Mouse (Mus musculus) stomach, embryonic 15.5 days (tissue): Measurements from ENCODE around the gene Thpo. TPM values are rescaled to one million over a fixed set of nuclear protein-coding genes. Genes with fewer than 3 reads are reported as not detected.

Source experiments
- ATAC-seq: fragments of 200-750 bp; cut with Nextera tagmentation; 2 replicates; pipeline ENCODE4 v1.8.0; 2017; ENCODE audit warnings: low read depth, moderate number of reproducible peaks, moderate TSS enrichment; ENCODE audit not compliant: insufficient read depth, low FRiP score
- H3K27ac ChIP-seq: fragments of 300-500 bp; sonication (generic); 2 replicates; pipeline ENCODE4 v1.5.1; 2015; ENCODE audit warnings: mild to moderate bottlenecking, inconsistent platforms
- H3K27me3 ChIP-seq: fragments of 300-500 bp; sonication (generic); replicated peaks from 2 replicates; pipeline ENCODE4 v1.6.1; 2015; ENCODE audit warnings: inconsistent platforms
- H3K36me3 ChIP-seq: fragments of 300-500 bp; sonication (generic); 2 replicates; pipeline ENCODE4 v1.6.1; 2015; ENCODE audit warnings: inconsistent platforms
- H3K4me1 ChIP-seq: fragments of 300-500 bp; sonication (generic); 2 replicates; pipeline ENCODE4 v1.6.1; 2015; ENCODE audit warnings: inconsistent platforms
- H3K4me2 ChIP-seq: fragments of 300-500 bp; sonication (generic); 2 replicates; pipeline ENCODE4 v1.6.1; 2015; ENCODE audit warnings: mild to moderate bottlenecking, inconsistent platforms
- H3K4me3 ChIP-seq: fragments of 300-500 bp; sonication (generic); replicated peaks from 2 replicates; pipeline ENCODE4 v1.5.1; 2015; ENCODE audit warnings: inconsistent platforms
- H3K9ac ChIP-seq: fragments of 300-500 bp; sonication (generic); 2 replicates; pipeline ENCODE4 v1.6.1; 2015; ENCODE audit warnings: inconsistent platforms
- H3K9me3 ChIP-seq: fragments of 300-500 bp; sonication (generic); 2 replicates; pipeline ENCODE4 v1.6.1; 2016; ENCODE audit warnings: inconsistent platforms
- WGBS: fragments of 180-500 bp; shearing (Covaris S2); methylation state at CpG from one replicate; pipeline ENCODE4 v1.1.7; 2015; 5-methylcytosine and 5-hydroxymethylcytosine counted together
- polyA plus RNA-seq: library from polyadenylated mRNA; unstranded; fragments of >200 nt; fragmentation: Nextera tagmentation; extraction: Ambion mirVana; gene quantifications from 2 replicates; pipeline ENCODE4 v1.2.1, GENCODE M21; 2015

Gene Thpo
- polyA plus RNA-seq, 1 experiment from 2014 or later, result 1.0 TPM

DNA sequence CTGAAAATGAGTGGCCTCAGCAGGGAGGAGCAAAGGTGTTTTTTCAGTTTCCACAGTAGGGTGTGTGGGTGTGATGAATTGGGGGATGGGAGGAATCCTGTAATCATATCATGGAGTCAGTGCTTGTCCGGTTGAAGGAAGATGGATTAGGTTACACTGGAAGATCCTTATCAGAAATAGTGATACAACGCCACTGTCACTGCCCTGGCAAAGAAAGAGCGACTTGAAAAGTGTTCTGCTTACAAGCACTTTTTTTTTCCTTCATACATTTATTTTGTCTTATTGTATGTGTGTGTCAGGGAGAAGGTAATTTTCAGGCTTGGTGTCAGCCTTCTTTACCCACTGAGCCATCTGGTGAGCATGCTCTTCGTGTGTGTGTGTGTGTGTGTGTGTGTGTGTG lies 11.6 kb downstream of the Thpo start:
- Histone ChIP-seq H3K27me3 (no peaks in the 10 kb centered on the region), H3K9ac (no peak overlapping the region), H3K4me3 (no peak overlapping the region), H3K4me2 (no peak overlapping the region), H3K36me3 (peaks cover 14% of the 10 kb centered on the region; the same call in 1 of the 2 replicates), H3K9me3 (no peaks in the 10 kb centered on the region), H3K27ac (no peak overlapping the region), H3K4me1 (0 out of 2 replicates have a peak, but pooled peaks cover 5% of the 10 kb centered on the region)
- no peak for ATAC-seq
- WGBS, result 57% methylated on average over 4 of the region's 4 CpGs

DNA sequence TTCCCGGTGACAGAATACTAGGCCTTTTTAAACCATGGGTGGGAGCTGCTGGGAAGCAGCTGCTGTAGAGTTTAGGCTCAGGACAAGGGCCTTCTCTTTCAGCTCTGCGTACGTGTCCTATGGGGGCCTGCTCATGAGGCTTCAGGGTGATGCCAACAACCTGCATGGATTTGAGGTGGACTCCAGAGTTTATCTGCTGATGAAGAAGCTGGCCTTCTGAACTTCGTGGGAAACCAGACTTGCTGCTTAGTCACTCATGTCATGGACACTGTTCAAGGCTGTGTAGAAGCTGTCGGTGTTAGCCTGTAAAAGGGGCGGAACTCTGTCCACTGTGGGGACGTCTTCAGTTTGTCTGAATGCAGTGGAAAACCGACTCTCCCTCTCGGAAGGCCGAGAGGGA lies 12.5 kb downstream of the Thpo start:
- no peak for ATAC-seq

DNA sequence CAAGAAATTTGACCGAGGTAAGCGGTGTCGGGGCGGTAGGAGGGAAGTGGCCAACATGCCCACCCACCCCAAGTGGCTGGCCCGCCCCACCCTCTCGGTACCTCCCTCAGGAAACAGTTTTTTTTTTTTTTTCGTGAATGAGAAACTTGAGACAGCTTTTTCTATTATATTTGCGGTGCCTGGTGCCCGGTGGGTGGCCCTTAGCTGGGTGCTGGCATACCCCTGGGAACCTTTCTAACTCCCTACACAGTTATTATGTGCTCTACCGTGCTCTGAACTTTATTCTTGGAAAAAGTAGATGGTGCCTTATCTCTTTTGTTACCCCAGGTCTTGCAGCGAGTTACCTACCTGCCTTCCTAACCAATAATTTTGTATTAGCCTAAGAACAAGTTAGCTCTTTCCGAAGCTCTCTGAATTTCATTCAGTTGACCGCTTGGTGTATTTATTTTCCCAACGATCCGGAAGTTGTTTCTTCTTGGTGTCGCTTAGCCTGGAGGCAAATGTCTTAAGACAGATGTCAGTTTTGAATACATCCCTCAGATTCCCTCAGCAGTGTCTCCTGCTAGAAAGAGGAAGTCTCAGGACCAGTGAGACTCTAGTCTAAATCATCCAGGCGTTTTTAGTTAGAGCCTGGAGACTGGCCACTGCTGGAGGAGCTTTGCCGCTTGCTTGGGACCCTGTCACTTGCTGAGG lies 16.2 kb downstream of the Thpo start:
- peak overlapping the region; percentile 99 for H3K27ac ChIP-seq
- 3% methylated on average over 18 of the region's 18 CpGs for WGBS
- H3K9me3 ChIP-seq, result no peaks in the 10 kb centered on the region
- H3K27me3 ChIP-seq, result no peaks in the 10 kb centered on the region
- peak overlapping the region; percentile 66 for H3K9ac ChIP-seq
- H3K4me3 ChIP-seq, result peak overlapping the region; percentile 74
- peaks cover 14% of the 10 kb centered on the region; the same call in 1 of the 2 replicates for H3K36me3 ChIP-seq
- peaks cover 32% of the 10 kb centered on the region for H3K4me1 ChIP-seq
- peak; percentile 8; the same call in 1 of the 2 replicates for ATAC-seq
- peak overlapping the region; percentile 88 for H3K4me2 ChIP-seq

More for the DNA sequence above, 12.5 kb downstream of the Thpo start:
- Histone ChIP-seq H3K36me3 (peaks cover 14% of the 10 kb centered on the region; the same call in 1 of the 2 replicates), H3K4me1 (0 out of 2 replicates have a peak, but pooled peaks cover 5% of the 10 kb centered on the region), H3K27me3 (no peaks in the 10 kb centered on the region), H3K9ac (no peak overlapping the region), H3K4me3 (no peak overlapping the region), H3K4me2 (no peak overlapping the region), H3K27ac (no peak overlapping the region), H3K9me3 (no peaks in the 10 kb centered on the region)
- WGBS, result 80% methylated on average over 10 of the region's 10 CpGs

DNA sequence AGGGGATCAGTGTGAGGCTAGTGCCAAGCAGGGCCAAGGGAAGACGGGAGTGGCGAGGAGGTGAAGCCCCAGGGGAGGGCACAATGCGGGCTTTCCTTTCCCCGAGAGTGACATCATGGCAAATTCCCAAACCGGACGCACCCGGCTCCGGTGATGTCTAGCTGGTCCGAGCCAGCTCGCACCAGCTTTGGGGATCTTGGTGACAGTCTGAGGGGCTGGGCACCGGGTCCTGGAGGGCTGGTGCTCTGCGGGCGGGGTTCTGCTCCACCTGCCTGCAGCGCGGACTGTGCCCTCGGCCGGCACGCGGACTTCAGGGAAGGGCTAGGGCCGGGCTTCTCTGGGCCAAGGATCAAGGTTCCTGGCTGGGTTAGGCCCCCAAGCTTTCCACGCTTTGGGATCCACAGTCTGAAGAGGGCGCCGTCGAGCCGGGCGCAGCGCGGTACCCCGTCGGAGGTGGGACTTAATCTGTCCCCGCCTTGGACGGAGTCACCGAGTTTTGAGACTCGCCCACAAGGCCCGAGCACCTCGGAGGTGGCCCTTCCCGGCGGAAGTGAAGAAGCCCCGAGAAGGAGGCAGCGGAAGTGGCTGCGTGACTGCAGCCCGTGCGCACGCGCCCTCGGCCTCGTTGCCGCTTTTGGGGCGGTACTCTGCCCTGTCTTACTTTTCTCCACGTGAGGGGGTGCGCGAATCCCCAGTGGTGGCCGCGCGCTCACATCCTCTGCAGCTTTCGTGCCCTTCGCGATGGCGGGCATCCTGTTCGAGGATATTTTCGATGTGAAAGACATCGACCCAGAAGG lies 16.9 kb downstream of the Thpo start, which contains the start of the genes Polr2h and Clcn2:
Gene Polr2h, plus strand, starts transcription at position 485 of the 797 bp plus-strand sequence.
Gene Clcn2, minus strand, starts transcription at position 566 of the 797 bp plus-strand sequence.
- H3K36me3 ChIP-seq, result peaks cover 12% of the 10 kb centered on the region; the same call in 1 of the 2 replicates
- peaks cover 32% of the 10 kb centered on the region for H3K4me1 ChIP-seq
- H3K4me3 ChIP-seq, result peak within 1 kb of the TSS; percentile 74
- under 1% methylated on average over 62 of the region's 62 CpGs for WGBS
- peak within 1 kb of the TSS; percentile 99 for H3K27ac ChIP-seq
- no peaks in the 10 kb centered on the region for H3K9me3 ChIP-seq
- H3K9ac ChIP-seq, result peak within 1 kb of the TSS; percentile 66
- peak within 1 kb of the TSS; percentile 88 for H3K4me2 ChIP-seq
- ATAC-seq, result peak; percentile 86
- H3K27me3 ChIP-seq, result no peaks in the 10 kb centered on the region

GRCm38 (mm10) chr16:20716841-20717180 lies 17.5 kb downstream of the Thpo start:
- H3K9me3 ChIP-seq, result no peaks in the 10 kb centered on the region
- peak overlapping the region; percentile 74 for H3K4me3 ChIP-seq
- H3K4me1 ChIP-seq, result peaks cover 32% of the 10 kb centered on the region
- ATAC-seq, result no peak
- whole genome bisulfite sequencing, result 3% methylated on average over 8 of the region's 8 CpGs
- peak overlapping the region; percentile 88 for H3K4me2 ChIP-seq
- H3K27ac ChIP-seq, result peak overlapping the region; percentile 99
- peaks cover 12% of the 10 kb centered on the region for H3K36me3 ChIP-seq
- no peaks in the 10 kb centered on the region for H3K27me3 ChIP-seq
- peak overlapping the region; percentile 55 for H3K9ac ChIP-seq

- peak overlapping the region; percentile 89 for H3K9ac ChIP-seq
- H3K4me2 ChIP-seq, result peak overlapping the region; percentile 88
- H3K27ac ChIP-seq, result peak overlapping the region; percentile 99
- peak; percentile 76 for ATAC-seq
- peak overlapping the region; percentile 74 for H3K4me3 ChIP-seq
- peaks cover 32% of the 10 kb centered on the region for H3K4me1 ChIP-seq
- no peaks in the 10 kb centered on the region for H3K27me3 ChIP-seq
- H3K36me3 ChIP-seq, result peaks cover 16% of the 10 kb centered on the region
- WGBS, result 0% methylated on average over 65 of the region's 68 CpGs
- no peaks in the 10 kb centered on the region for H3K9me3 ChIP-seq
These were observed 18.1 kb downstream of the Thpo start for GRCm38 (mm10) chr16:20715976-20716840.

DNA sequence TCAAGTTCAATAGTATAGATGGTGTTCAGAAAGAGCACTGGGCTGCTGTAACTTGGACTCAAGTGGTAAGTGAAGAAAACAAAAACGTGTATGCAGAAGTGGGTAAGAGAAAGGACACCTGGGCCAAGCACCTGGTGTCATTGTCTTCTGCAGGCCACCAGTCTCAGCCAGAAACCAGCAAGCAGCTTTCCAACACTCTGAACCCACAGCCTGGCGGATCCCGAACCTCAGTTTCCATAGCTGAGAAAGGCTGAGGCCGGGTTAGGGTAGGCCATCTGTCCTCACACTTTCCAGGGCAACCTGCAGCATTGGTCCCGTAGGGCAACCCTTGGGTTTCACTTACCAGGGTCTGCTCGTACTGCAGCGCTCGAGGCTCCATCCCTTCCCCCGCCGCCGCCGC lies 18.7 kb downstream of the Thpo start:
- Histone ChIP-seq H3K4me2 (peak overlapping the region; percentile 88), H3K9me3 (no peaks in the 10 kb centered on the region), H3K27ac (peak overlapping the region; percentile 99), H3K4me1 (peaks cover 32% of the 10 kb centered on the region), H3K36me3 (peaks cover 22% of the 10 kb centered on the region), H3K27me3 (no peaks in the 10 kb centered on the region), H3K4me3 (peak overlapping the region; percentile 74), H3K9ac (peak overlapping the region; percentile 89)
- no peak for ATAC-seq
- WGBS, result 1% methylated on average over 12 of the region's 12 CpGs

- Histone ChIP-seq H3K4me2 (peak overlapping the region; percentile 88), H3K4me3 (peak overlapping the region; percentile 74), H3K4me1 (peaks cover 32% of the 10 kb centered on the region), H3K9me3 (no peaks in the 10 kb centered on the region), H3K36me3 (peaks cover 23% of the 10 kb centered on the region), H3K27me3 (no peaks in the 10 kb centered on the region), H3K27ac (peak overlapping the region; percentile 99; the same call in 1 of the 2 replicates), H3K9ac (peak overlapping the region; percentile 89; the same call in 1 of the 2 replicates)
- 50% methylated on average over 2 of the region's 2 CpGs for WGBS
- ATAC-seq, result no peak
These were observed 19.1 kb downstream of the Thpo start for GRCm38 (mm10) chr16:20715161-20715560.

GRCm38 (mm10) chr16:20714307-20715080 lies 19.8 kb downstream of the Thpo start:
- Histone ChIP-seq H3K27ac (0 out of 2 replicates have a peak overlapping the region, but pooled peaks have one; percentile 16), H3K4me2 (peak overlapping the region; percentile 88), H3K4me1 (peaks cover 32% of the 10 kb centered on the region), H3K36me3 (peaks cover 20% of the 10 kb centered on the region; the same call in 1 of the 2 replicates), H3K4me3 (peak overlapping the region; percentile 74), H3K27me3 (no peaks in the 10 kb centered on the region), H3K9ac (no peak overlapping the region), H3K9me3 (no peaks in the 10 kb centered on the region)
- no peak for ATAC-seq
- 39% methylated on average over 11 of the region's 11 CpGs for WGBS

DNA sequence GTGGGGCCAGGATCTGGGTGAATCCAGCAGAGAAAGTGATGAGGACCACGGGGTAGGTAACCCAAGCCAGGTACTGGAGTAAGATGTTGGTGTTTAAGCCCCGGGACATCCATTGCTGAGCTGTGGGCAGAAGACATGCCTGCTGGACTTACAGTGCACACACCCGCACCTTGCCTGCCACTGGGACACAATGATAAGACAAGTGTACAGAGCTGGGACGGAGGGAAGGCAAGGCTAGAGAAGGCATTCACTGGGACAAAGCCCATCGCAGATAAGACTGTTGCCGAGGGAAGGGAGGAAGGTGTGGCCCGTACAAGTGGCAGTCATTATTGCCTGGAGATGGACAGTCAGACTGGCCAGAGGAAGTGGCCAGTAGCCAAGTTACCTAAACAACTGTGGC lies 21.4 kb downstream of the Thpo start:
- H3K27ac ChIP-seq, result no peak overlapping the region
- no peaks in the 10 kb centered on the region for H3K27me3 ChIP-seq

More for the DNA sequence above, 21.4 kb downstream of the Thpo start:
- Histone ChIP-seq H3K9ac (no peak overlapping the region), H3K4me1 (peaks cover 27% of the 10 kb centered on the region), H3K36me3 (peaks cover 22% of the 10 kb centered on the region), H3K4me2 (no peak overlapping the region), H3K9me3 (no peaks in the 10 kb centered on the region), H3K4me3 (no peak overlapping the region)
- 76% methylated on average over 7 of the region's 7 CpGs for WGBS
- no peak for ATAC-seq
